Mouse (Mus musculus) ovary, postnatal 36 days (tissue): Measurements from ENCODE around the gene Vat1l.

ENCODE experiments used
- DNase-seq: peaks from one replicate; pipeline ENCODE4 v3.0.0; 2022; ENCODE audit warnings: low spot score, mixed read lengths

Vat1l gene

GRCm38 (mm10) chr8:114205221-114205901, at the start of gene Vat1l:
Vat1l (plus strand) TSS chr8:114205612.
- DNase-seq, result no peak

- DNase-seq, result no peak
Observed at GRCm38 (mm10) chr8:114158586-114158985, 46.8 kb upstream of the Vat1l start.

GRCm38 (mm10) chr8:114159666-114160065, 45.7 kb upstream of the Vat1l start:
- DNase-seq, result no peak

GRCm38 (mm10) chr8:114163871-114164270, 41.5 kb upstream of the Vat1l start:
- DNase-seq, result no peak

- DNase-seq, result no peak
Observed at GRCm38 (mm10) chr8:114164444-114165096, 40.8 kb upstream of the Vat1l start.

- no peak for DNase-seq
Observed at GRCm38 (mm10) chr8:114165741-114166140, 39.7 kb upstream of the Vat1l start.

GRCm38 (mm10) chr8:114176721-114177120, 28.7 kb upstream of the Vat1l start:
- no peak for DNase-seq

GRCm38 (mm10) chr8:114193334-114193733, 12.1 kb upstream of the Vat1l start:
- no peak for DNase-seq

GRCm38 (mm10) chr8:114198990-114199389, 6.4 kb upstream of the Vat1l start:
- DNase-seq, result no peak

GRCm38 (mm10) chr8:114206421-114206983, 1.1 kb downstream of the Vat1l start:
- DNase-seq, result no peak

- DNase-seq, result no peak
Observed at GRCm38 (mm10) chr8:114207026-114207425, 1.6 kb downstream of the Vat1l start.

GRCm38 (mm10) chr8:114220779-114221178, 15.4 kb downstream of the Vat1l start:
- no peak for DNase-seq

- no peak for DNase-seq
Observed at GRCm38 (mm10) chr8:114222001-114222400, 16.6 kb downstream of the Vat1l start.

- DNase-seq, result no peak
Observed at GRCm38 (mm10) chr8:114224001-114224400, 18.6 kb downstream of the Vat1l start.

- no peak for DNase-seq
Observed at GRCm38 (mm10) chr8:114251321-114252065, 46.1 kb downstream of the Vat1l start.

- no peak for DNase-seq
Observed at GRCm38 (mm10) chr8:114258685-114259084, 53.3 kb downstream of the Vat1l start.

GRCm38 (mm10) chr8:114259713-114260355, 54.4 kb downstream of the Vat1l start:
- no peak for DNase-seq

- DNase-seq, result no peak
Observed at GRCm38 (mm10) chr8:114262331-114262730, 56.9 kb downstream of the Vat1l start.

GRCm38 (mm10) chr8:114274558-114274957, 69.1 kb downstream of the Vat1l start:
- DNase-seq, result no peak

GRCm38 (mm10) chr8:114281101-114281500, 75.7 kb downstream of the Vat1l start:
- no peak for DNase-seq

GRCm38 (mm10) chr8:114294889-114295748, 89.7 kb downstream of the Vat1l start:
- no peak for DNase-seq
